Mouse (Mus musculus) naive thymus-derived CD4-positive, alpha-beta T cell, adult 5 months (primary cell): ENCODE measurements around the gene Dbf4. TPM values are rescaled to one million over a fixed set of nuclear protein-coding genes. Genes with fewer than 3 reads are reported as not detected.

Experiments used
- polyA plus RNA-seq: library from polyadenylated mRNA; unstranded; fragments of 100-300 nt; shearing (Covaris generic); gene quantifications from one replicate; pipeline ENCODE4 v1.2.1, GENCODE M21; 2017

The Dbf4 gene
- 105 TPM for polyA plus RNA-seq

GRCm38 (mm10) chr5:8422157-8422931, at the start of gene Dbf4, which contains the start of gene Slc25a40:
Dbf4 (minus strand) TSS chr5:8422716.
Slc25a40 (plus strand) TSS chr5:8422850.

GRCm38 (mm10) chr5:8367614-8368327, 54.7 kb downstream of the Dbf4 start, which contains the start of gene Adam22:
Adam22 (minus strand) TSS chr5:8368160.

Other genes starting within 250 kb of the Dbf4 start
- gene Adam22, start 54.6 kb downstream of the Dbf4 start, polyA plus RNA-seq = 0.22 TPM
- gene Slc25a40, start 134 bp upstream of the Dbf4 start, polyA plus RNA-seq = 19.2 TPM
- 17.1 TPM for gene Rundc3b, start 200.2 kb upstream of the Dbf4 start, polyA plus RNA-seq
- gene Abcb1a, start 237.4 kb upstream of the Dbf4 start, polyA plus RNA-seq = 10.6 TPM